In genomic region chr1:65230566-65230965, GRCm38 (mm10) we compare ENCODE assay signal across 25 mouse cellular contexts. TPM values are rescaled to one million over a fixed set of nuclear protein-coding genes. Genes with fewer than 3 reads are reported as not detected.
"Had no signal": no experiment of that assay in that cellular context is flagged by ENCODE, and none has a peak within 500 bp of the region (broad histone marks: within the 10 kb centered on the region; RNA-seq: fewer than 3 reads in every experiment).

No protein-coding gene starts in this region.

- ATAC-seq: intestine, embryonic 15.5 days; midbrain, embryonic 15.5 days had no signal

- H3K9me3 ChIP-seq: intestine, embryonic 15.5 days; kidney, embryonic 15.5 days; limb, embryonic 12.5 days; limb, embryonic 15.5 days; liver, embryonic 13.5 days; midbrain, embryonic 12.5 days; midbrain, embryonic 15.5 days; neural tube, embryonic 13.5 days had no signal

- H3K27me3 ChIP-seq: intestine, embryonic 15.5 days; kidney, embryonic 15.5 days; limb, embryonic 12.5 days; limb, embryonic 15.5 days; liver, embryonic 13.5 days; midbrain, embryonic 12.5 days; midbrain, embryonic 15.5 days; neural tube, embryonic 13.5 days had no signal

- H3K4me1 ChIP-seq: intestine, embryonic 15.5 days; kidney, embryonic 15.5 days; limb, embryonic 12.5 days; limb, embryonic 15.5 days; liver, embryonic 13.5 days; midbrain, embryonic 12.5 days; midbrain, embryonic 15.5 days; neural tube, embryonic 13.5 days had no signal

- H3K4me2 ChIP-seq: intestine, embryonic 15.5 days; kidney, embryonic 15.5 days; limb, embryonic 12.5 days; limb, embryonic 15.5 days; liver, embryonic 13.5 days; lung, embryonic 14.5 days; midbrain, embryonic 12.5 days; midbrain, embryonic 15.5 days; neural tube, embryonic 13.5 days had no signal

- H3K4me3 ChIP-seq: intestine, embryonic 15.5 days; kidney, embryonic 15.5 days; limb, embryonic 12.5 days; limb, embryonic 15.5 days; liver, embryonic 13.5 days; midbrain, embryonic 12.5 days; midbrain, embryonic 15.5 days; myocyte; neural tube, embryonic 13.5 days had no signal

- H3K27ac ChIP-seq: intestine, embryonic 15.5 days; kidney, embryonic 15.5 days; limb, embryonic 12.5 days; limb, embryonic 15.5 days; liver, embryonic 13.5 days; midbrain, embryonic 12.5 days; midbrain, embryonic 15.5 days; neural tube, embryonic 13.5 days; stomach, postnatal 0 days had no signal

- DNase-seq: kidney, adult 11 months; kidney, adult 8-10 months; kidney, postnatal 10 days; kidney, postnatal 36 days; layer of hippocampus, postnatal 36 days; left cerebral cortex, postnatal 4 days; liver, embryonic 13.5 days; lung, embryonic 14.5 days; lung, postnatal 10 days; retina, postnatal 1 day; right cerebral cortex, postnatal 25 days; thymus, postnatal 36 days had no signal

- H3K9ac ChIP-seq: intestine, embryonic 15.5 days; kidney, embryonic 15.5 days; limb, embryonic 12.5 days; limb, embryonic 15.5 days; liver, embryonic 13.5 days; lung, embryonic 14.5 days; midbrain, embryonic 12.5 days; midbrain, embryonic 15.5 days; neural tube, embryonic 13.5 days had no signal

RNA-seq across cellular contexts. Expression of gene Pth2r, which starts 51.3 kb away (rescaled TPM):
- polyA plus RNA-seq: intestine, embryonic 15.5 days; kidney, embryonic 15.5 days; limb, embryonic 12.5 days; liver, embryonic 13.5 days; liver, embryonic 16.5 days; lung, embryonic 14.5 days; spleen, adult 2 months; stomach, embryonic 14.5 days; stomach, postnatal 0 days; thymus, postnatal 0 days had no signal
